Mouse (Mus musculus) CH12.LX (cell line): Measurements from ENCODE around the gene BC004004. TPM values are rescaled to one million over a fixed set of nuclear protein-coding genes. Genes with fewer than 3 reads are reported as not detected.

ENCODE experiments used
- DNase-seq: peaks from one replicate; pipeline ENCODE4 v3.0.0-alpha.2; 2013; ENCODE audit errors: extremely low read depth
- H3K27ac ChIP-seq: 2 replicates; pipeline ENCODE4 v1.5.1; 2012; ENCODE audit warnings: low read depth, mild to moderate bottlenecking, control low read depth, moderate library complexity; ENCODE audit not compliant: insufficient read depth
- H3K27me3 ChIP-seq: replicated peaks from 2 replicates; pipeline ENCODE3; 2012; ENCODE audit warnings: inconsistent platforms
- H3K36me3 ChIP-seq, 2 experiments: replicated peaks in 1 of 2; 2 replicates each; pipeline versions ENCODE3 to v1.6.1; 2012; ENCODE audit warnings: inconsistent platforms in 1 of 2, low read length in 1 of 2, mild to moderate bottlenecking in 1 of 2, mixed read lengths in 1 of 2, moderate library complexity in 1 of 2; ENCODE audit not compliant: control insufficient read depth in 1 of 2, insufficient read depth in 1 of 2
- H3K4me1 ChIP-seq, 2 experiments: 2 replicates each; pipeline ENCODE4 v1.6.1; 2012; ENCODE audit warnings: inconsistent platforms in 1 of 2, moderate library complexity in 1 of 2; ENCODE audit not compliant: insufficient read depth in 2 of 2, control insufficient read depth in 1 of 2
- H3K4me2 ChIP-seq: 2 replicates; pipeline ENCODE4 v1.6.1; 2012; ENCODE audit warnings: low read depth, mild to moderate bottlenecking, control low read depth; ENCODE audit not compliant: poor library complexity, insufficient read depth, severe bottlenecking
- H3K4me3 ChIP-seq, 3 experiments: fragments of 150-350 bp in 1 of 3; sonication (generic) in 1 of 3; replicated peaks in 1 of 3; 2 replicates each; pipeline versions ENCODE3 to v1.5.1; 2011 to 2012; ENCODE audit warnings: low read depth in 2 of 3, low read length in 2 of 3, mild to moderate bottlenecking in 2 of 3, moderate library complexity in 2 of 3, control low read depth in 1 of 3, improper control_type of control experiment in 1 of 3, inconsistent platforms in 1 of 3, mixed read lengths in 1 of 3; ENCODE audit not compliant: poor library complexity in 1 of 3
- H3K79me2 ChIP-seq: replicated peaks from 2 replicates; pipeline ENCODE4 v1.6.1; 2012; ENCODE audit warnings: mild to moderate bottlenecking, moderate library complexity; ENCODE audit not compliant: control insufficient read depth, poor library complexity, insufficient read depth, severe bottlenecking; ENCODE audit errors: extremely low read depth
- H3K9ac ChIP-seq: 2 replicates; pipeline ENCODE4 v1.6.1; 2012; ENCODE audit warnings: low read depth, mild to moderate bottlenecking, control low read depth, moderate library complexity; ENCODE audit not compliant: insufficient read depth
- H3K9me3 ChIP-seq: replicated peaks from 2 replicates; pipeline ENCODE3; 2012; ENCODE audit warnings: low read length, inconsistent platforms, mixed read lengths
- BHLHE40 ChIP-seq: IDR thresholded peaks from 2 replicates; pipeline ENCODE4 v1.6.1; 2011; ENCODE audit warnings: mild to moderate bottlenecking, low read depth, low read length, improper control_type of control experiment
- CHD1 ChIP-seq: IDR thresholded peaks from 2 replicates; pipeline ENCODE4 v1.6.1; 2012; ENCODE audit warnings: low read depth, low read length, improper control_type of control experiment, inconsistent platforms
- CHD2 ChIP-seq: IDR thresholded peaks from 2 replicates; pipeline ENCODE4 v1.6.1; 2011; ENCODE audit warnings: low read length, improper control_type of control experiment
- CTCF ChIP-seq, 2 experiments: IDR thresholded peaks in 1 of 2; conservative IDR thresholded peaks in 1 of 2; 2 replicates each; pipeline ENCODE4 v1.5.1; 2011 to 2012; ENCODE audit warnings: low read depth in 2 of 2, low read length in 2 of 2, improper control_type of control experiment in 1 of 2, inconsistent platforms in 1 of 2, mild to moderate bottlenecking in 1 of 2, moderate library complexity in 1 of 2
- ELF1 ChIP-seq: IDR thresholded peaks from 2 replicates; pipeline ENCODE4 v1.6.1; 2014; ENCODE audit warnings: low read depth, mild to moderate bottlenecking, inconsistent platforms, low read length, improper control_type of control experiment
- EP300 ChIP-seq: IDR thresholded peaks from 2 replicates; pipeline ENCODE4 v1.6.1; 2011; ENCODE audit warnings: low read length, improper control_type of control experiment
- GABPA ChIP-seq: IDR thresholded peaks from 2 replicates; pipeline ENCODE4 v1.6.1; 2012; ENCODE audit warnings: low read depth, low read length, improper control_type of control experiment, inconsistent platforms; ENCODE audit not compliant: insufficient replicate concordance
- HCFC1 ChIP-seq: IDR thresholded peaks from 2 replicates; pipeline ENCODE4 v1.6.1; 2012; ENCODE audit warnings: low read depth, mild to moderate bottlenecking, inconsistent platforms, low read length, improper control_type of control experiment
- IRF4 ChIP-seq: IDR thresholded peaks from 2 replicates; pipeline ENCODE4 v1.6.1; 2014; ENCODE audit warnings: low read depth, mild to moderate bottlenecking, inconsistent platforms, low read length, improper control_type of control experiment
- KAT2A ChIP-seq: IDR thresholded peaks from 2 replicates; pipeline ENCODE4 v1.6.1; 2012; ENCODE audit warnings: low read length, improper control_type of control experiment, inconsistent platforms; ENCODE audit not compliant: insufficient replicate concordance
- MAFK ChIP-seq: IDR thresholded peaks from 2 replicates; pipeline ENCODE4 v1.6.1; 2011; ENCODE audit warnings: low read length, improper control_type of control experiment; ENCODE audit not compliant: insufficient replicate concordance
- MAX ChIP-seq: IDR thresholded peaks from 2 replicates; pipeline ENCODE4 v1.6.1; 2011; ENCODE audit warnings: low read length, improper control_type of control experiment
- MAZ ChIP-seq: IDR thresholded peaks from 2 replicates; pipeline ENCODE4 v1.6.1; 2012; ENCODE audit warnings: low read depth, mild to moderate bottlenecking, inconsistent platforms, low read length, improper control_type of control experiment, moderate library complexity
- MEF2A ChIP-seq: IDR thresholded peaks from 2 replicates; pipeline ENCODE4 v1.6.1; 2014; ENCODE audit warnings: low read depth, mild to moderate bottlenecking, inconsistent platforms, low read length, improper control_type of control experiment, borderline replicate concordance
- MXI1 ChIP-seq: IDR thresholded peaks from 2 replicates; pipeline ENCODE4 v1.6.1; 2011; ENCODE audit warnings: mild to moderate bottlenecking, low read depth, low read length, improper control_type of control experiment
- MYC ChIP-seq: IDR thresholded peaks from 2 replicates; pipeline ENCODE4 v1.6.1; 2011; ENCODE audit warnings: low read depth, mild to moderate bottlenecking, improper control_type of control experiment, low read length
- NELFE ChIP-seq: IDR thresholded peaks from 2 replicates; pipeline ENCODE4 v1.6.1; 2011; ENCODE audit warnings: low read depth, low read length, improper control_type of control experiment
- NRF1 ChIP-seq: IDR thresholded peaks from 2 replicates; pipeline ENCODE4 v1.6.1; 2014; ENCODE audit warnings: low read depth, mild to moderate bottlenecking, inconsistent platforms, low read length, improper control_type of control experiment, moderate library complexity
- PAX5 ChIP-seq: IDR thresholded peaks from 2 replicates; pipeline ENCODE4 v1.6.1; 2012; ENCODE audit warnings: low read length, inconsistent platforms, mixed read lengths
- POLR2A ChIP-seq: IDR thresholded peaks from 2 replicates; pipeline ENCODE4 v1.6.1; 2011; ENCODE audit warnings: low read depth, mild to moderate bottlenecking, improper control_type of control experiment, low read length
- POLR2AphosphoS2 ChIP-seq: IDR thresholded peaks from 2 replicates; pipeline ENCODE4 v1.6.1; 2011; ENCODE audit warnings: low read depth, low read length, improper control_type of control experiment
- RAD21 ChIP-seq: IDR thresholded peaks from 2 replicates; pipeline ENCODE4 v1.6.1; 2011; ENCODE audit warnings: low read depth, mild to moderate bottlenecking, low read length, improper control_type of control experiment, moderate library complexity
- SIN3A ChIP-seq: IDR thresholded peaks from 2 replicates; pipeline ENCODE4 v1.6.1; 2012; ENCODE audit warnings: low read length, improper control_type of control experiment, inconsistent platforms
- TBP ChIP-seq: conservative IDR thresholded peaks from 2 replicates; pipeline ENCODE4 v1.6.1; 2011; ENCODE audit warnings: low read depth, low read length, improper control_type of control experiment
- TCF12 ChIP-seq: IDR thresholded peaks from 2 replicates; pipeline ENCODE4 v1.6.1; 2014; ENCODE audit warnings: low read depth, mild to moderate bottlenecking, inconsistent platforms, low read length, improper control_type of control experiment
- UBTF ChIP-seq: IDR thresholded peaks from 2 replicates; pipeline ENCODE4 v1.6.1; 2012; ENCODE audit warnings: low read depth, mild to moderate bottlenecking, inconsistent platforms, low read length, improper control_type of control experiment, moderate library complexity
- USF1 ChIP-seq: IDR thresholded peaks from 2 replicates; pipeline ENCODE4 v1.6.1; 2014; ENCODE audit warnings: low read depth, mild to moderate bottlenecking, inconsistent platforms, low read length, improper control_type of control experiment
- USF2 ChIP-seq: conservative IDR thresholded peaks from 2 replicates; pipeline ENCODE4 v1.6.1; 2011; ENCODE audit warnings: low read depth, low read length, improper control_type of control experiment
- ZKSCAN1 ChIP-seq: IDR thresholded peaks from 2 replicates; pipeline ENCODE4 v1.6.1; 2012; ENCODE audit warnings: low read depth, inconsistent platforms, low read length, improper control_type of control experiment, borderline replicate concordance
- ZMIZ1 ChIP-seq: IDR thresholded peaks from 2 replicates; pipeline ENCODE4 v1.6.1; 2012; ENCODE audit warnings: low read depth, mild to moderate bottlenecking, inconsistent platforms, low read length, improper control_type of control experiment
- dilution Hi-C: fragments of 300-500 bp; cut with MboI; formaldehyde crosslinking; loops from 2 replicates; pipeline ENCODE4 v1.14.3; 2020; ENCODE audit warnings: low sequenced_read_pairs; ENCODE audit not compliant: extremely low pct_unique_long_range_greater_than_20kb, extremely low pct_ligation_motif_present
- in situ Hi-C: fragments of 300-500 bp; cut with MboI; formaldehyde crosslinking; loops from 3 replicates; pipeline ENCODE4 v1.14.3; 2019; ENCODE audit warnings: low sequenced_read_pairs, low pct_ligation_motif_present, low pct_unique_long_range_greater_than_20kb, mixed read lengths
- polyA plus RNA-seq: library from polyadenylated mRNA; unstranded; fragments of >175 nt; gene quantifications from 2 replicates; pipeline ENCODE4 v1.2.1, GENCODE M21; 2012; ENCODE audit warnings: low read depth; ENCODE audit not compliant: insufficient read length
- total RNA-seq, 2 experiments: library from RNA; depleted of rRNA; stranded (reverse); fragments of 300-350 nt in 1 of 2; fragments of >200 nt in 1 of 2; gene quantifications; 2 replicates each; pipeline ENCODE4 v1.2.3; 2012 to 2014

The BC004004 gene
- total and polyA plus RNA-seq, 3 experiments, result 67.9 to 89.1 (median 75.1) TPM

DNA sequence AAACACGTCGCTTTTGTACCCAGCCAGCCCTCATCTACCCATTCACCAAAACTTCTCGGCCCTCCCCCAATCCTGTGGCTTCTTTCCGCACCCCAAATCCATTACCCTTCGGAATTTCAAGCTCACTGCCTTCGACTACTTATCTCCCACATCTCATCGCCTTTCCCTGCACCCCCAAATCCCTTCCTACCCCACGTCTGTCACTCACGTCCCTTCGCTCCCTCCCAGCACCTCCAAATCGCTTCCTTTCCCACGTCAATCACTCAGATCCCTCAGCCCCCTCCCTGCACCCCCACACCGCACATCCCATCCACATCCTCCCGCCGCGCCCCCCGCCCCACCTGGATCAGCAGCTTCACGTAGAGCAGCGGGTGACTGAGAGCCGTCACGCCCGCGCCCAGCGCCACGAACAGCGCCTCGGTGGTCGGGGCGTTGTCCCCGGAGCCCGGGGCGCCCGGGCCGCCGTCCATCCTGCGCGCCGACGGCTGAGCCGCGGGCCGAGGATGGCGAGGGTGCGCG, 78.6 kb downstream of the BC004004 start:
- peak overlapping the region; percentile 83 for H3K4me2 ChIP-seq
- dilution Hi-C loops, result no loop called here
- TF ChIP-seq CHD1 (0 out of 2 replicates have a peak, but pooled peaks have one; percentile 18), NRF1 (no peak)
- TF ChIP-seq, all 38 proteins: peak for 1
- Histone ChIP-seq H3K79me2 (peaks cover 19% of the 10 kb centered on the region), H3K9ac (peak overlapping the region; percentile 88), H3K27me3 (no peaks in the 10 kb centered on the region), H3K4me3 (peak overlapping the region; percentile 85 to 99 (median 96)), H3K9me3 (no peaks in the 10 kb centered on the region), H3K4me1 (peaks cover 10 to 35% of the 10 kb centered on the region in 2 experiments), H3K27ac (peak overlapping the region; percentile 4; the same call in 1 of the 2 replicates), H3K36me3 (peaks cover 19 to 32% of the 10 kb centered on the region in 2 experiments)
- DNase-seq, result no peak
- in situ Hi-C loops, result no loop called here

DNA sequence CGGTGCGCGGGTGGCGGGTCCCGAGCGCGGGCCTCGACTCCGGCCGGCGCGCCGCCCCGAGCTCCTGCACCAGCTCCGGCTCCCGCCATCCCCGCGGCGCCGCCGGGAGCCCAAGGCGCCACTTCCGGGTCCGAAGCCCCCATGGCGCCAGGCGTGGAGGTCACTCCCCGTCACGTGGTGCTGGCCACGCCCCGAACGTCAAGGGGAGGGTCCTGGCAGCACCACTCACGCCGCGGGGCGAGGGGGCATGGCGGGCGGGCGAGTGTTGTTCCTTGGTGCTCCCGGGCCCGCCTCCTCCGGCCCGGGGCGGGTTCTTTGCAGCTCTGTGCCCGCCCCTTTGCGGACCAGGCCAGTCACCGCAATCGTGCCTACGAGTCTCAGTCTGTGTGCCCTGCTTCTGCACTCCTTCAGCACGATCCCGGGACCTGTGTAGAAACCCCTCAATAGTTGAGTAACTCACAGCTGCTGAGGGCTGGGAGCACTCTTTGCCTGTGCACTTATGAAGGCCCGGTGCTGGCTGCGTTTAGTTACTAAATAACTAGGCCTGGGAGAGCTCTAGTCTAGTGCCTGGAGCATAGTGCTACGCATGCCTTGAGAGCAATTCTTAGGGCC, 79.2 kb downstream of the BC004004 start, which contains the start of gene Mtch1:
Mtch1 (minus strand) TSS at position 290 of the 612 bp plus-strand sequence.
- peak; percentile 99 for TF ChIP-seq ELF1
- no peak for TF ChIP-seq PAX5
- peak; percentile 47; the same call in 1 of the 2 replicates for TF ChIP-seq NRF1
- TF ChIP-seq TCF12, result peak; percentile 91
- TF ChIP-seq TBP, result peak; percentile 50; the same call in 1 of the 2 replicates
- peak; percentile 67; the same call in 1 of the 2 replicates for TF ChIP-seq MYC
- TF ChIP-seq POLR2AphosphoS2, result peak; percentile 58; the same call in 1 of the 2 replicates
- peak; percentile 84 for TF ChIP-seq NELFE
- TF ChIP-seq POLR2A, result peak; percentile 85
- peak; percentile 89 for TF ChIP-seq USF2
- TF ChIP-seq SIN3A, result peak; percentile 74
- TF ChIP-seq ZMIZ1, result peak; percentile 85
- 0 out of 2 replicates have a peak, but pooled peaks have one; percentile 25 for TF ChIP-seq CHD2
- no peak for TF ChIP-seq EP300
- no peak for TF ChIP-seq CHD1
- TF ChIP-seq HCFC1, result peak; percentile 72
- no peak for TF ChIP-seq GABPA
- TF ChIP-seq USF1, result peak; percentile 96
- TF ChIP-seq MAZ, result 0 out of 2 replicates have a peak, but pooled peaks have one; percentile 45
- 0 out of 2 replicates have a peak, but pooled peaks have one; percentile 9 for TF ChIP-seq MEF2A
- TF ChIP-seq RAD21, result no peak
- peak; percentile 73 for TF ChIP-seq BHLHE40
- TF ChIP-seq UBTF, result 0 out of 2 replicates have a peak, but pooled peaks have one; percentile 15
- TF ChIP-seq KAT2A, result 0 out of 2 replicates have a peak, but pooled peaks have one; percentile 58
- no peak for TF ChIP-seq MAFK
- TF ChIP-seq CTCF (conservative IDR thresholded peaks at IDR 0.05 in 1 of 2, IDR thresholded peaks at IDR 0.05 in 1 of 2; ENCODE audit: low read depth in 2 of 2, low read length in 2 of 2), result no peak
- peak; percentile 85 for TF ChIP-seq MXI1
- TF ChIP-seq MAX, result peak; percentile 94
- TF ChIP-seq IRF4, result 0 out of 2 replicates have a peak, but pooled peaks have one; percentile 28
- TF ChIP-seq ZKSCAN1, result no peak
- TF ChIP-seq, all 38 proteins: peak for 22
- Histone ChIP-seq H3K4me3 (peak within 1 kb of the TSS; percentile 85 to 99 (median 96)), H3K79me2 (peaks cover 19% of the 10 kb centered on the region), H3K27me3 (no peaks in the 10 kb centered on the region), H3K36me3 (peaks cover 15 to 27% of the 10 kb centered on the region in 2 experiments), H3K9ac (peak within 1 kb of the TSS; percentile 88), H3K4me2 (peak within 1 kb of the TSS; percentile 83), H3K9me3 (no peaks in the 10 kb centered on the region), H3K4me1 (peaks cover 6 to 29% of the 10 kb centered on the region in 2 experiments), H3K27ac (peak within 1 kb of the TSS; percentile 4; the same call in 1 of the 2 replicates)
- DNase-seq, result peak; percentile 97
- in situ Hi-C loops (no loop called here), dilution Hi-C loops (no loop called here)
